Mouse (Mus musculus) limb, embryonic 10.5 days (tissue): ENCODE measurements at regions not wholly inside any gene's neighbourhood (a gene's known extent, or its start where the extent isn't known, plus 50 kb on each side); places are given as distances from the start of the nearest gene placed in this dataset.
"Not testable (repeated sequence)": the region's sequence is repeated elsewhere in the genome, so short reads cannot be mapped to it uniquely, and the experiment has no call there.

Experiments used
- DNase-seq: peaks from one replicate; pipeline ENCODE4 v3.0.0-alpha.2; 2017; ENCODE audit warnings: low spot score
- H3K27ac ChIP-seq: fragments of 300-500 bp; sonication (generic); 2 replicates; pipeline ENCODE4 v1.5.1; 2016; ENCODE audit warnings: mild to moderate bottlenecking
- H3K27me3 ChIP-seq: fragments of 300-500 bp; sonication (generic); 2 replicates; pipeline ENCODE4 v1.6.1; 2016; ENCODE audit warnings: low read depth, mild to moderate bottlenecking; ENCODE audit not compliant: poor library complexity, severe bottlenecking
- H3K36me3 ChIP-seq: fragments of 300-500 bp; sonication (generic); 2 replicates; pipeline ENCODE4 v1.6.1; 2016; ENCODE audit warnings: mild to moderate bottlenecking, moderate library complexity
- H3K4me1 ChIP-seq: fragments of 300-500 bp; sonication (generic); 2 replicates; pipeline ENCODE4 v1.6.1; 2016
- H3K4me3 ChIP-seq: fragments of 300-500 bp; sonication (generic); 2 replicates; pipeline ENCODE4 v1.5.1; 2016; ENCODE audit warnings: mild to moderate bottlenecking, moderate library complexity
- H3K9me3 ChIP-seq: fragments of 300-500 bp; sonication (generic); replicated peaks from 2 replicates; pipeline ENCODE4 v1.6.1; 2016; ENCODE audit warnings: mild to moderate bottlenecking
- WGBS: fragments of 180-500 bp; shearing (Covaris S2); methylation state at CpG from one replicate; pipeline ENCODE4 v1.1.7; 2016; 5-methylcytosine and 5-hydroxymethylcytosine counted together

GRCm38 (mm10) chr1:161728546-161729206 lies 59.6 kb downstream of the Fasl start:
- H3K4me3 ChIP-seq = no peak overlapping the region
- H3K36me3 ChIP-seq = no peaks in the 10 kb centered on the region
- H3K4me1 ChIP-seq = no peaks in the 10 kb centered on the region
- no peak for DNase-seq
- H3K27ac ChIP-seq = no peak overlapping the region
- H3K27me3 ChIP-seq = no peaks in the 10 kb centered on the region
- 88% methylated on average over 7 of the region's 7 CpGs for WGBS
- H3K9me3 ChIP-seq = no peaks in the 10 kb centered on the region

DNA sequence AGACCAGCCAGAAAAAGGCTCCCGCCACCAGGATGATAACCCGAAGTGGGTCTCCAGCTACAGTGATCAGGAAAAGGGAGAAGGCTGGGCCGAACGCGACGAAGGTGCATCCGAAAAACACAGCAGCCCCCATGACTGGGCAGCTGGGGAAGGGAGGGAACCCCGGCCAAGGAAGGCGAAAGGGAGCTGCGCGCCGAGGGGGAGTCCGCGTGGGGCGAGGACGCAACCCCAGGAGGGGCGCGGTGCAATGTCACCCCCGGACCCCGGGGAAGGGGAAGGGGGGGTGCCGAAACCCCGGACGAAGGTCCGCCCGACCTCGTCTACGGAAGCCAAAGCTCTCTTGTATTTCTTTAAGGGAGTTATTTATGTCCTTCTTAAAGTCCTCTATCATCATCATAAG lies 60.9 kb downstream of the Fasl start:
- H3K4me1 ChIP-seq, DNase-seq: not testable (repeated sequence)

GRCm38 (mm10) chr1:161726098-161726497 lies 62.2 kb downstream of the Fasl start:
- not testable (repeated sequence) for H3K27me3 ChIP-seq, H3K27ac ChIP-seq, H3K4me3 ChIP-seq, H3K9me3 ChIP-seq, DNase-seq, H3K36me3 ChIP-seq, H3K4me1 ChIP-seq
- 100% methylated on average over 1 of the region's 10 CpGs for WGBS

More for the DNA sequence above, 60.9 kb downstream of the Fasl start:
- WGBS = 89% methylated on average over 14 of the region's 27 CpGs
- H3K27ac ChIP-seq, H3K36me3 ChIP-seq, H3K27me3 ChIP-seq, H3K4me3 ChIP-seq, H3K9me3 ChIP-seq: not testable (repeated sequence)

GRCm38 (mm10) chr1:161719876-161720275 lies 68.4 kb downstream of the Fasl start:
- DNase-seq = no peak
- Histone ChIP-seq H3K9me3 (no peaks in the 10 kb centered on the region), H3K4me3 (no peak overlapping the region), H3K4me1 (no peaks in the 10 kb centered on the region), H3K27ac (no peak overlapping the region), H3K36me3 (no peaks in the 10 kb centered on the region), H3K27me3 (no peaks in the 10 kb centered on the region)
- 92% methylated on average over 3 of the region's 3 CpGs for WGBS

DNA sequence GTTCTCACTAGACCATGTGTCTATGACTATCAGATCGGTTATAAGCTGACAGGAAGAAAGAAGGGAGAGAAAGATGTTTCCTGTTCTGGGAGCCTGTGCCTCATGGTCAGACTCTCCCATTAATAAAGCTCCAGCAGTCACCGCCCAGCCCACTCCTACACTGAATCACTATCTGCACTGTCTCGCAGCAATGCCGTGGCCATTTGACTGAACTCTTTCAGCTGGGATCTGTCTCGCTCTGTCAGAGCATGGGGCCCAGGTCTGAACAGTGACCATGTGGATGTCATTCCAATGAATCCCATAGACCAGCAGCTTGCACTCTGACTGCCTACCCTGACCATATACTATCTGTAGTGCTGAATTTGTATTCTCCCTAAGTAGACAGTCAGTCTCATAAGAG lies 70.0 kb downstream of the Fasl start:
- no peak overlapping the region for H3K4me3 ChIP-seq
- no peaks in the 10 kb centered on the region for H3K4me1 ChIP-seq
- H3K9me3 ChIP-seq = no peaks in the 10 kb centered on the region
- H3K27ac ChIP-seq = no peak overlapping the region
- WGBS = 73% methylated on average over 5 of the region's 5 CpGs
- no peaks in the 10 kb centered on the region for H3K36me3 ChIP-seq
- DNase-seq = no peak
- H3K27me3 ChIP-seq = no peaks in the 10 kb centered on the region

GRCm38 (mm10) chr1:161712918-161713317 lies 75.4 kb downstream of the Fasl start:
- no peaks in the 10 kb centered on the region for H3K27me3 ChIP-seq
- no peak overlapping the region for H3K4me3 ChIP-seq
- H3K4me1 ChIP-seq = no peaks in the 10 kb centered on the region
- no peak overlapping the region for H3K27ac ChIP-seq
- no peaks in the 10 kb centered on the region for H3K9me3 ChIP-seq
- no peaks in the 10 kb centered on the region for H3K36me3 ChIP-seq
- DNase-seq = no peak
- 92% methylated on average over 10 of the region's 10 CpGs for WGBS

- WGBS = 53% methylated on average over 3 of the region's 3 CpGs
- no peak overlapping the region for H3K27ac ChIP-seq
- H3K4me1 ChIP-seq = no peaks in the 10 kb centered on the region
- H3K36me3 ChIP-seq = no peaks in the 10 kb centered on the region
- no peaks in the 10 kb centered on the region for H3K27me3 ChIP-seq
- H3K4me3 ChIP-seq = no peak overlapping the region
- H3K9me3 ChIP-seq = no peaks in the 10 kb centered on the region
- no peak for DNase-seq
These were observed 76.0 kb downstream of the Fasl start for GRCm38 (mm10) chr1:161712283-161712682.

DNA sequence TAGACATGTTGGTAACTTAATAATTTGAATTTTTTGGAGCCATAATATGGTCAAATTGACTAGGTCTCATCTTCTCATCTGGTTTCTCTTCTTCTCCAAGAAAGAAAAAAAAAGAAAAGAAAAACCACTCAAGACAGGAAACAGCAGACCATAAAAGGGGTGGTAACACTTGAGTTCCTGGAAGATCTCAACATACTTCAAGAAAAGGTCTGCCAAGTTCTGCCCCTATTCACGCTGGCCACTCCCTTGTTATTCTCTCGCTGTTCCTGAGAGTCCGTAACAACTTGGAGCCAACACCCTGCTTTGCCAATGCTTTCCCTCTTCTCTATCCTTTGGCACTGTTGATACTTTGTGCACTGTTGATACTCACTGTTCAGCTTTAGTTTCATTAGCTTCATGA lies 81.2 kb downstream of the Fasl start:
- 87% methylated on average over 3 of the region's 3 CpGs for WGBS
- H3K36me3 ChIP-seq = no peaks in the 10 kb centered on the region
- DNase-seq = no peak
- H3K9me3 ChIP-seq = no peaks in the 10 kb centered on the region
- H3K27ac ChIP-seq = no peak overlapping the region
- H3K4me1 ChIP-seq = no peaks in the 10 kb centered on the region
- no peak overlapping the region for H3K4me3 ChIP-seq
- no peaks in the 10 kb centered on the region for H3K27me3 ChIP-seq

- Histone ChIP-seq H3K36me3 (no peaks in the 10 kb centered on the region), H3K27ac (no peak overlapping the region), H3K27me3 (no peaks in the 10 kb centered on the region), H3K4me1 (no peaks in the 10 kb centered on the region), H3K9me3 (no peaks in the 10 kb centered on the region), H3K4me3 (no peak overlapping the region)
- 83% methylated on average over 3 of the region's 3 CpGs for WGBS
- DNase-seq = no peak
These were observed 83.3 kb downstream of the Fasl start for GRCm38 (mm10) chr1:161704961-161705360.

DNA sequence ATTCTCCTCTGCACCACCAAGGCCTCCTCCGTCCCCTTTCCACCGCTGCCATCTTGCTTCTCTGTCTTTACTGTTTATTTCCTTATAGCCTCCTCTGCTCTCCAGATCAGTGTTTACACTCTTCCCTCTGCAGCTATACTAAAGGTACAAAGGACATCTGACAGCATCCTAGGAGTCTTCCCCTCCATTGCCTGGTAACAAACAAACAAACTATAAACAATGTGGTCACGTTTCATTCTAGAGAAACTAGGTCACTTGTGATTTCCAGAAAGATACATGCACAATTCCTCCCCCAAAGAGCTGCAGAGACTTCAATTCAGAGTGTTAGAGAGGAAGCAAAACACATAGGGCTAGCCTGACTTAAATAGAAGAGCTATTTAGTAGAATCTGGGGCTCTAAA lies 83.8 kb downstream of the Fasl start:
- WGBS = 71% methylated on average over 3 of the region's 3 CpGs
- no peaks in the 10 kb centered on the region for H3K36me3 ChIP-seq
- H3K4me3 ChIP-seq = no peak overlapping the region
- H3K27me3 ChIP-seq = no peaks in the 10 kb centered on the region
- no peak overlapping the region for H3K27ac ChIP-seq
- H3K9me3 ChIP-seq = no peaks in the 10 kb centered on the region
- no peak for DNase-seq
- H3K4me1 ChIP-seq = no peaks in the 10 kb centered on the region

DNA sequence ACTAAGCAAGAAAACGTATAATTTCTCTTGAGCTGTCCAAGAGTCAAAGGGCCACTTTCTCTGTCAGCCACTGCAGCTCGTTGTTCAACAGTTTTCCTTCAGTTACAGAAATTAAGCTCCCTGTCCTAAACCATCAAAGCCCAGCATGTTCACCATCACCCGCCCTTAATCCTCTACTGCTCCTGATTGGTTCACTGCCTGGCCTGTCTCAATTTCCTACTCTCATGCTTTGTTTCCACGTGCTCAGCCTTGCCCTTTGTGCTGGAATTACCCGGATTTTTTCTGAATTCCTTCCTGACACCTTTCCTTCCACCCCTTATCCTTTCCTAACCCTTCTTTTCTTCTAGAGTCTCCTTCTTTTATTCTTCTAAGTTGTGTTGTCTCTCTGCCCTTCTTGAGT lies 92.4 kb downstream of the Fasl start:
- Histone ChIP-seq H3K36me3 (no peaks in the 10 kb centered on the region), H3K9me3 (no peaks in the 10 kb centered on the region), H3K4me3 (no peak overlapping the region), H3K27ac (no peak overlapping the region), H3K27me3 (no peaks in the 10 kb centered on the region), H3K4me1 (no peaks in the 10 kb centered on the region; the same call in 1 of the 2 replicates)
- 50% methylated on average over 5 of the region's 5 CpGs for WGBS
- no peak for DNase-seq

DNA sequence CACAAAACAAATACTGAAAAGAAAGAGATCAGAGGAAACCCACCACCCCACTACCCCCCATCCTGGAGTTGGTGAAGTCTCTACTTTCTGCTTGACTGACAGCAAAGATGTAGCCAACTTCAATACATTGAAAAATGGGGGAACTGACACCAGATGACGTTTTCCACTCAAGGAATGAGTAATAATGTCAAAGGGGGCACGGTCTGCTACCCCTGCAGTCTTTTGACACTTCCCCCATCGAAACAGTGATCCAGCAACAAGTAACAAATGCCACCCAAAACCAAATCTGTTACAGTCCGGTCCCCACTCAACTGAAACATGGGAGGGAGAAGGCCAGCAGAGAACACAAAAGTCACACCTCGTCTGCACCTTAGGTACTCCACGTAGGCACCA lies 94.5 kb downstream of the Fasl start:
- no peak for DNase-seq
- H3K27me3 ChIP-seq = no peaks in the 10 kb centered on the region
- H3K27ac ChIP-seq = no peak overlapping the region
- no peak overlapping the region for H3K4me3 ChIP-seq
- no peaks in the 10 kb centered on the region for H3K9me3 ChIP-seq
- peaks cover 4% of the 10 kb centered on the region; the same call in 1 of the 2 replicates for H3K4me1 ChIP-seq
- 79% methylated on average over 6 of the region's 6 CpGs for WGBS
- no peaks in the 10 kb centered on the region for H3K36me3 ChIP-seq

- Histone ChIP-seq H3K4me3 (no peak overlapping the region), H3K36me3 (no peaks in the 10 kb centered on the region), H3K4me1 (peaks cover 4% of the 10 kb centered on the region; the same call in 1 of the 2 replicates), H3K27me3 (no peaks in the 10 kb centered on the region), H3K27ac (no peak overlapping the region), H3K9me3 (no peaks in the 10 kb centered on the region)
- no peak for DNase-seq
- 91% methylated on average over 14 of the region's 14 CpGs for WGBS
These were observed 95.2 kb downstream of the Fasl start for GRCm38 (mm10) chr1:161692836-161693767.
